Mouse (Mus musculus): Measurements from ENCODE around the gene Tuba1a.

Gene Tuba1a

DNA sequence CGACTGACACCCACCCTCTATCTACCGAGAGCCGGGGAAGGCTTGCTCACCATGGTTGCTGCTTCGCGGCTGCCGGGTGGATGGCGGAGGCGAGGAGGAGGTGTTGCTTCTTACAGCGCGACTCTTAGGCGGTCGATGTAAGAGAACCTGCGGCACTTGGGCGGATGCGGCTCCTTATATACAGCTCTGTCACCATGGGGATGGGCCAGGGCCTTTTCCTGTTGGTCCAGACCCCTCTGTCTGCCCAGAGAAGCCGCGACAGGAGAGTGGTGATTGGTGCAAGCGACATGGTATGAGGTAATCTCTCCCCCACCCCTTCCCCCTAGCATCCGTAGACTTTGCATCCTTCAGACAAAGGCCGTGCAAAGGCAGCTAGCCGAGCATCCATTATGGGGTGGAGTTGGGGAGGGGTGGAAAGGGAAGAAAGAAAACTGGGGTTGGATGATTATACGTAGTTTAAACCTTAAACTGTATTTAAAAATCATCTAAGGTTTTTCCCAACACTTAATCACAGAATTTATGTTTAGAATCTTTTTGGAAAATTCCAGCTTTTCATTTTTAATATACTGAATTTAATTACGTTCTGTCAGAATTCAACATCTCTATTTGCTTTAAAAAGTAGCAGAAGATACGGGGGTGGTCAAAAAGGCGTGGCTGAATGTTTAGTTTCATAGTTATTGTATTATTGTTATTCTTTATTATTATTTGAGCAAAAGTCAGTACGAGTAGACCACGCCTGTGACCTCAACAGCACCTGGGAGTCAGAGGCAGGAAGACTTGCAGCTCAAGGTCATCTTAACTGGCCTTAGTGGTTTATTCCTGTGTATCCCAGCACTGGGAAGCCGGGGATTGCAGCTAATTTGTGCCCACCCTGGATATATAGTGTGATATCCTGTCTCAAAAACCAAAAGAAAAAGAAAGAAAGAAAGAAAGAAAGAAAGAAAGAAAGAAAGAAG is at the start of gene Tuba1a, which contains the start of gene Gm49450:
Gene Tuba1a, minus strand, starts transcription at position 303 of the 956 bp plus-strand sequence.
Gene Gm49450, minus strand, starts transcription at position 151 of the 956 bp plus-strand sequence.
- DNase-seq (ENCODE audit: low spot score) = peak; percentile 95

- no peak for DNase-seq (ENCODE audit: low spot score)
These were observed 48.0 kb upstream of the Tuba1a start for GRCm38 (mm10) chr15:99001451-99001931.

GRCm38 (mm10) chr15:99000535-99001283 is 47.2 kb upstream of the Tuba1a start:
- no peak for DNase-seq (ENCODE audit: low spot score)

DNA sequence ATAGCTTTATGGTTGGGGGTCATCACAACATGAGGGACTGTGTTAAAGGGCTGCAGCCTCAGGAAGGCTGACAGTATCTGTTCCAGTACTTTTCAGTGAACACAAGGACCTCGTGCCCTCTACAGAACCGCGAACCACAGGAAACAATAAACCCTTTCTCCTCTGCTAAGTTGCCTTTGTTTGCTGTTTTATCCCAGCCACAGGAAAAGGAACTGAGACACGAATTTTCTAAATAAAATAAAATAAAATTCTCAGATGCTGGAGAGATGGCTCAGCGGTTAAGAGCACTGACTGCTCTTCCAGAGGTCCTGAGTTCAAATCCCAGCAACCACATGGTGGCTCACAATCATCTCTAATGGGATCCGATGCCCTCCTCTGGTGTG is 45.3 kb upstream of the Tuba1a start:
- DNase-seq (ENCODE audit: low spot score) = no peak

DNA sequence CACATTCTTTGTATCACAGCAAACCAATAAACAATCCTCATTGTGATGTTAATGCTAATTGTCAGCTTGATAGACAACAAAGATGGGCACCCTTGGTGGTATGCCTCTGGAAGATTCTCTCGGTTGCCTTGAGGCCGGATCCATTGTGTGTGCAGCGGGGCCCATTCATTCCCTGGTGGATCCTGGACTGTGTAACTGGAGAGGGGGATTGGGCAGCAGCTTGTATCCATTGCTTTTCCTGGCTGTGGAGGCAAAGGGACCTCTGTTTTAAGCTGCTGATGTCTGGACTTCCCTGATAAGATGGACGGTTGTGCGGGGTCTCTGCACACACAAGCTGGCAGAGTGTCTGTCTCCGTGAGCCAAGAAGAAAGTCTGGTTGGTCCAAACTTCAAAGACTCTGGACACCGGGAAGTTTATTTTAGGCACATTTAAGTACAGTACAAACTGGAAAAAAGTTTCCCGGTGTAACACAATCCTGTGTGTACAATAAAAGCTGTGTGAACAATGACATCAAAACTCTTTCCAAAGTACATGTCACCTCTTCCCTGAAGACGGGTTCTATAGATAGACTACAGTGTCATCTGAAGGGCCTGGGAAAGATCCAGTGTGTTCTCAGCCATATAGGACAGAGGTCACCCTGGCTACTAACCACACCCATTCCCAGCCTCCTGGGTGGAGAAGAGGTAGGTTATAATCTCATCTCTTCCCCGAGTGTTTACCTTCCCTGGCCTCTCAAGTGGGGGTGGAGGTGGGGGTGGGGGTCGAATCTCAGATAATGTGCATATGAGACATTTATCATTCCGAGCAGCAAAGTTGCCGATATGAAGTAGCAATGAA is 44.7 kb upstream of the Tuba1a start:
- no peak for DNase-seq (ENCODE audit: low spot score)

GRCm38 (mm10) chr15:98996840-98997239 is 43.3 kb upstream of the Tuba1a start:
- no peak for DNase-seq (ENCODE audit: low spot score)

GRCm38 (mm10) chr15:98994957-98995520 is 41.5 kb upstream of the Tuba1a start:
- no peak for DNase-seq (ENCODE audit: low spot score)

GRCm38 (mm10) chr15:98993865-98994264 is 40.4 kb upstream of the Tuba1a start:
- no peak for DNase-seq (ENCODE audit: low spot score)

GRCm38 (mm10) chr15:98993093-98993793 is 39.7 kb upstream of the Tuba1a start:
- DNase-seq (ENCODE audit: low spot score) = peak; percentile 89

GRCm38 (mm10) chr15:98992086-98992912 is 38.8 kb upstream of the Tuba1a start:
- peak; percentile 84 for DNase-seq (ENCODE audit: low spot score)

GRCm38 (mm10) chr15:98991540-98992050 is 38.1 kb upstream of the Tuba1a start:
- DNase-seq (ENCODE audit: low spot score) = no peak

DNA sequence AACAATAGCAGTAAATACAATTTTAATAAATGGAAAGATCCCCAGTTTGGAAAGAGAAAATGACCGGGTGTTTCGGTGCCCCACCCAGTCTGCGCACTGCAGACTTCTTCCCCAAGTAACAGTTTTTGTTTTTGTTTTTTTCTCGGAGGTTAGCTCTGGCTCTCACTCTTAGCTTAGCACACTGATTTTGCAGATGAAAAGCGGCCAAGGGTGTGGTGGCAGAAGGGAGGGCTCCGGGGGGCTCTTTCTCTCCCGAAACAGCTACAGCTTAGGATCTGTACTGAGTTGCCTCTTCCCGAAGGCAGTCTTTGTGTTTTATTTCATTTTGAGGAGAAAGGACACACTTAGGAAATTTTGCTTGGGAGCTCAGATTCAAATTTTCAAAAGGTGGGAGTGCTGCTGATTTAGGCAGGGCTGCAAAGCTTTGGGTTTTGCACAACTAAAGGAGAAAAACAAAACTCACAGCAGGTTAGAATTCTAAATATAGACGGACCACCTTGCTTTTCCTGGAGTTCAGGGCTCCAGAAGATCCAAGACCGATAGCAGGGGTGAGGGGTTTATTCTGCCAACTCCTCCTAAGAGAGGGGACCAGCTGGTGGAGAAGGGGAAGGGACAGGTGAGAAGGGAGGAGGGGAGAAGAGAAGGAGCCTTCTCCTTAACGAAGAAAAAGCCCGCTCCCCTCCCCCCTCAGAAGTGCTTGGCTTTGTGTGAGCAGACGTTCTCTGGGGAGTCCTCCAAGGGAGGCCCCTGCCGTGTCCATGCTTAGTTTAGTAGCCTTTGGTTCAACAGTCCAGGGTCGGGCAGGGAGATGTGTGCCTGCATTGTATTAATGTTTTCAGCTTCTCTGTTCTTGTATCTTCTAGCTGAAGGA is 37.4 kb upstream of the Tuba1a start:
- DNase-seq (ENCODE audit: low spot score) = no peak

DNA sequence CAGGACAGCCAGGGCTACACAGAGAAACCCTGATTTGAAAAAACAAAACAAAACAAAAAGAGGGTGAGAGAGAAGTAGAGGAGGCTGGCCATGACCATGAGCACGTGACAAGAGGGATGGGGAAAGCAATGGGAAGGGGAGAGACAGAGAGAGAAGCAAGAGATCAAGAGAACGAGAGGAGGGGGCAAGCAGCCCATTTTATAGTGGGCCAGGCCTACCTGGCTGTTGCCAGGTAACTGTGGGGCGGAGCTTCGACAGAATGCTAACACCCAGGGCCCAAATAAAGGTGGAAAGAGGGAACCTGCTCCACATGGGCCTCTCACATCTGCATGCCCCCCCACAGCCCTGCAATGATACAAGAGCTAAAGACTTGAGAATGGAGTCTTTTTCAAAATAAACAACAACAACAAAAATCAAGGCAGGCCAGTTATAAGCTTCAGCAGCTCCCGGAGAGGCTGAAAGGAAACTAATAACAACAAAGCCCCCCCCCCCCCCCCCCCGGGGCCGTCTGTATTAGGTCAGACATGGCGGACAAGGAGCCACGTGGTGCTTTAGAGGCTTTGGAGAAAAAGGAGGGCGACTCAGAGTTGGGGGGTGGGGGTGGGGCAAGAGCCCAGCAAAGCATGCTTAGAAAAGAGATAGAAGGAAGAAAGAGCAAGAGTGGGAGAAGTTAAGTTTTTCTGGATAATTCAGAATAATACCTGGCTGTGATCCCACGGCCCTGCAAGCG is 36.4 kb upstream of the Tuba1a start:
- no peak for DNase-seq (ENCODE audit: low spot score)

DNA sequence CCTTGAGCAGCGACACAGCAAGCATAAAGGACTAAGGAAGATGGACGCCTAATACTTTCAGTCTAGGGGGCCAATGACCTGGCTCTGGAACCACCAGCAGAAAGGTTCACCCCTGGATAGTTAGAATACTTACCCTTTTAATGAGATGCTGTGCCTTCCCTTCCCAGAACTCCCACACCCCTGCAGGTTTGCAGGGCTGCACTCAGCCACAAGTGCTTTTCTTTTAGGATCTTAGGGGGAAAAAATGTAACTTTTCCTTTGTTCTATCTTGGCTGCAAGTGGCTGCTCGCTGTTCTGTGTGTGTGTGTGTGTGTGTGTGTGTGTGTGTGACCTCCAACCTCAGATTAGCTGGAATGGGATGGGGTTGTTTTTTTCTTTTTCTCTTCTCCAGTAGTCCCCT is 35.3 kb upstream of the Tuba1a start:
- DNase-seq (ENCODE audit: low spot score) = no peak

DNA sequence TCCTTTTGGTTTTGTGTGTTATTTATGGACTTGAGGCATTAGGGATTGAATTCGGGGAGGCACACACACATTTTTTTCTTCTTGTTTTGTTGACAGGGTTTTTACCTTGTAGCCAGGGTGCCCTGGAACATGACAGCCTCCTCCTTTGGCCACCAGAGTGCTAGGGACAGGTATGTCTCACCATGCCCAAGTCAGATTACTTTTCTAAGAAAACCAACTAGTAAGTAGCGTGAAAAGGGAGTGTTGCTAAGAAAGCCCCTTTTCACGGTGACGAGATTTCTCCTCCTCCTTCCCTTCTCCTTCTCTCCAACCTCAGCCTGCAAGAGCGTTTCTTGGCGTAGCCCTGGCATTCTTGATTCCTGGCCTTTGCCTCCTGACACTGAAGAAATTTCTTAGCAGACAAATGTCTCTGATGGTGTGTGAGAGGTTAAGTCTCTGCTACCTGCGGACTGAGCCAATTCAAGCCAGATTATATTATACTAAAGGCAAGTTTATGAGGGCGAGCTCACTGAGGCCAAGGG is 34.2 kb upstream of the Tuba1a start:
- DNase-seq (ENCODE audit: low spot score) = no peak

GRCm38 (mm10) chr15:98987077-98987630 is 33.7 kb upstream of the Tuba1a start:
- no peak for DNase-seq (ENCODE audit: low spot score)

DNA sequence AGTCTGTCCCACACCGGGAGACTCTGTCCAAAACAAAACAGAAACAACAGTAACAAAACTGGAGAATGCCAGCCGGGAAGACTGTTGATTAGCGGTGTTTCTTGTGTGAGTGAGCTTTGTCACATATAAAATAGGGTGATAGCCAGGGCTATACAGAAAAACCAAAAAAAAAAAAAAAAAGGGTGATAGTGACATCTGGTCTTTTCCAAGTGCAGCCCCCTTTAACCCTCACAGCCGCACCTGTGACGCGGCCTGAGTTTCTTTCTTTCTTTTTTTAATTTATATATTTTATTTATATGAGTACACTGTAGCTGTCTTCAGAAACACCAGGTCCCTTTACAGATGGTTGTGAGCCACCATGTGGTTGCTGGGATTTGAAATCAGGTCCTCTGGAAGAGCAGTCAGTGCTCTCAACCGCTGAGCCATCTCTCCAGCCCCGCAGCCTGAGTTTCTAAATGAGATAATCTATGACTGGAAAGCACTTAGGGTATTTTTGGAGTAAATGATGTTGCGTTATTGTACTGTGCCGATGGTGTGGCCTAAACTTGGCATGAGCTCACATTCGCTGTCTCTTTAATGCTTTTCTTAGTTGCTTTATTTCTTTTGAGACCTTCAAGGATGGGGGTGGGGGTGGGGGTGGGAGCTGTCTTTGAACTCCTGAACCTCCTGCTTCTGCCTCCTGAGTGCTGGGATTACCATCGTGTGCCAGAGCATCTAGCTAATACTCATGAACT is 32.6 kb upstream of the Tuba1a start:
- no peak for DNase-seq (ENCODE audit: low spot score)

Measured in left cerebral cortex, adult 11 months (tissue).